15 mouse cellular contexts compared by ENCODE assay signal in genomic region chr15:96419920-96420319, GRCm38 (mm10).
"Had no signal": no experiment of that assay in that cellular context is flagged by ENCODE, and none has a peak within 500 bp of the region (broad histone marks: within the 10 kb centered on the region; RNA-seq: fewer than 3 reads in every experiment).

No protein-coding gene starts in this region.

- H3K4me1 ChIP-seq: neural tube, embryonic 15.5 days; stomach, embryonic 15.5 days had no signal

- H3K9ac ChIP-seq: neural tube, embryonic 15.5 days; stomach, embryonic 15.5 days had no signal

- H3K27ac ChIP-seq: neural tube, embryonic 15.5 days; stomach, embryonic 15.5 days; stomach, postnatal 0 days had no signal

- H3K4me2 ChIP-seq: neural tube, embryonic 15.5 days; stomach, embryonic 15.5 days had no signal

- H3K27me3 ChIP-seq: neural tube, embryonic 15.5 days; stomach, embryonic 15.5 days had no signal

- DNase-seq: retina, postnatal 1 day; right cerebral cortex, adult 18-20 months; right cerebral cortex, postnatal 14 days; right cerebral cortex, postnatal 25 days; right cerebral cortex, postnatal 4 days; spleen, adult 18-20 months; thymus, adult 18-20 months; thymus, adult 2 months; thymus, postnatal 14 days; thymus, postnatal 25 days; thymus, postnatal 36 days; thymus, postnatal 4 days had no signal

- H3K9me3 ChIP-seq: neural tube, embryonic 15.5 days; stomach, embryonic 15.5 days had no signal

- H3K4me3 ChIP-seq: neural tube, embryonic 15.5 days; stomach, embryonic 15.5 days had no signal
